Mouse (Mus musculus) heart, postnatal 0 days (tissue): ENCODE results near the gene Tedc1.

Source experiments
- CTCF ChIP-seq: IDR thresholded peaks from 2 replicates; pipeline ENCODE4 v1.5.1; 2016; ENCODE audit warnings: antibody characterized with exemption, control low read depth, low read depth
- EP300 ChIP-seq: IDR thresholded peaks from 2 replicates; pipeline ENCODE4 v1.6.1; 2016; ENCODE audit warnings: antibody characterized with exemption, low read depth

DNA sequence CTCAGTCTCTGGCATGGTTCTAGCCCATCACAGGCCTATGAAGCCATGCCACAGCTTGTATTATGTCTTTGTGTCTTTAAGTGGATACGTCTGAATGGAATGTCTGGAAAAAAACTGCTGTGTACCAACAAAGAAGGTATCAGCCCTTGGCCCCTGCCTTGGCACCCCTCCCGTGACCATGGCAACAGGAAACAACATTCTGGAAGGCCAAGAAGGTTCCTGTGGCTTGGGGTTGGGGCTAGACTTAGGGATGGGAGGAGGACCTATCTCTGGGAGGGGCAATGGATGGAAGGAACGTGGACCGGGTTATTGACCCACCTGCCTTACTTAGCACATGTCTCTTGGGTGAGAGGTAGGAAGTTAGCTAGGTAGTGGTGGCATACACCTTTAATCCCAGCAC is 6.9 kb upstream of the Tedc1 start:
- TF ChIP-seq CTCF (no peak), EP300 (no peak)
